Mouse (Mus musculus) hindbrain, embryonic 16.5 days (tissue): ENCODE measurements around the gene Ttll9. TPM values are rescaled to one million over a fixed set of nuclear protein-coding genes. Genes with fewer than 3 reads are reported as not detected.

Experiments used
- ATAC-seq: fragments of 200-750 bp; cut with Nextera tagmentation; 2 replicates; pipeline ENCODE4 v1.8.0; 2017; ENCODE audit warnings: moderate TSS enrichment, moderate library complexity
- H3K27ac ChIP-seq: fragments of 300-500 bp; sonication (generic); 2 replicates; pipeline ENCODE4 v1.5.1; 2014; ENCODE audit warnings: low read depth, mild to moderate bottlenecking, control low read depth, low read length, moderate library complexity
- H3K27me3 ChIP-seq: fragments of 300-500 bp; sonication (generic); replicated peaks from 2 replicates; pipeline ENCODE4 v1.6.1; 2014; ENCODE audit warnings: low read length; ENCODE audit not compliant: control insufficient read depth, insufficient read depth
- H3K36me3 ChIP-seq: fragments of 300-500 bp; sonication (generic); 2 replicates; pipeline ENCODE4 v1.6.1; 2014; ENCODE audit warnings: mild to moderate bottlenecking, low read length, moderate library complexity, mixed read lengths; ENCODE audit not compliant: control insufficient read depth, insufficient read depth
- H3K4me1 ChIP-seq: fragments of 300-500 bp; sonication (generic); 2 replicates; pipeline ENCODE4 v1.6.1; 2014; ENCODE audit warnings: low read depth, low read length; ENCODE audit not compliant: control insufficient read depth, insufficient read depth
- H3K4me2 ChIP-seq: fragments of 300-500 bp; sonication (generic); 2 replicates; pipeline ENCODE4 v1.6.1; 2014; ENCODE audit warnings: mild to moderate bottlenecking, low read length, control low read depth, moderate library complexity
- H3K4me3 ChIP-seq: fragments of 300-500 bp; sonication (generic); 2 replicates; pipeline ENCODE4 v1.5.1; 2014; ENCODE audit warnings: mild to moderate bottlenecking, low read length, control low read depth, moderate library complexity
- H3K9ac ChIP-seq: fragments of 300-500 bp; sonication (generic); 2 replicates; pipeline ENCODE4 v1.6.1; 2014; ENCODE audit warnings: low read depth, mild to moderate bottlenecking, control low read depth, low read length, moderate library complexity
- H3K9me3 ChIP-seq: fragments of 300-500 bp; sonication (generic); 2 replicates; pipeline ENCODE4 v1.6.1; 2014; ENCODE audit warnings: mild to moderate bottlenecking, low read length, moderate library complexity; ENCODE audit not compliant: control insufficient read depth
- WGBS: fragments of 180-500 bp; shearing (Covaris S2); extraction: QIAGEN DNeasy Blood & Tissue Kit; methylation state at CpG from one replicate; pipeline ENCODE4 v1.1.7; 2014; 5-methylcytosine and 5-hydroxymethylcytosine counted together
- polyA plus RNA-seq: library from polyadenylated mRNA; unstranded; fragments of >200 nt; fragmentation: Nextera tagmentation; extraction: Ambion mirVana; gene quantifications from 2 replicates; pipeline ENCODE4 v1.2.1, GENCODE M21; 2015

Gene Ttll9
- polyA plus RNA-seq, 1 experiment from 2014 or later = 9.2 TPM

- Histone ChIP-seq H3K4me3 (no peak overlapping the region), H3K27me3 (no peaks in the 10 kb centered on the region; the same call in 1 of the 2 replicates), H3K4me2 (no peak overlapping the region), H3K9ac (no peak overlapping the region), H3K4me1 (peaks cover 29% of the 10 kb centered on the region), H3K9me3 (no peaks in the 10 kb centered on the region), H3K36me3 (peaks cover 16% of the 10 kb centered on the region), H3K27ac (no peak overlapping the region)
- ATAC-seq = no peak
- 85% methylated on average over 9 of the region's 9 CpGs for WGBS
Measured at GRCm38 (mm10) chr2:153051537-153051936, 89.3 kb downstream of the Ttll9 start.

GRCm38 (mm10) chr2:153052700-153053351, 90.5 kb downstream of the Ttll9 start:
- Histone ChIP-seq H3K4me3 (no peak overlapping the region), H3K36me3 (peaks cover 17% of the 10 kb centered on the region), H3K9me3 (no peaks in the 10 kb centered on the region), H3K4me2 (0 out of 2 replicates have a peak overlapping the region, but pooled peaks have one; percentile 5), H3K9ac (no peak overlapping the region), H3K4me1 (peaks cover 27% of the 10 kb centered on the region), H3K27ac (no peak overlapping the region), H3K27me3 (no peaks in the 10 kb centered on the region; the same call in 1 of the 2 replicates)
- 9% methylated on average over 30 of the region's 30 CpGs for WGBS
- no peak for ATAC-seq

- 93% methylated on average over 8 of the region's 8 CpGs for WGBS
- Histone ChIP-seq H3K27me3 (no peaks in the 10 kb centered on the region; the same call in 1 of the 2 replicates), H3K9ac (no peak overlapping the region)
Measured at GRCm38 (mm10) chr2:153053896-153054295, 91.6 kb downstream of the Ttll9 start.

GRCm38 (mm10) chr2:153055270-153055920, 93.1 kb downstream of the Ttll9 start:
- Histone ChIP-seq H3K4me3 (no peak overlapping the region), H3K36me3 (peaks cover 21% of the 10 kb centered on the region), H3K27me3 (no peaks in the 10 kb centered on the region; the same call in 1 of the 2 replicates), H3K9ac (no peak overlapping the region), H3K4me1 (peaks cover 7% of the 10 kb centered on the region), H3K27ac (no peak overlapping the region), H3K9me3 (no peaks in the 10 kb centered on the region), H3K4me2 (no peak overlapping the region)
- no peak for ATAC-seq
- 61% methylated on average over 6 of the region's 6 CpGs for WGBS

More at GRCm38 (mm10) chr2:153053896-153054295, 91.6 kb downstream of the Ttll9 start:
- ATAC-seq = no peak
- H3K4me3 ChIP-seq = no peak overlapping the region
- H3K9me3 ChIP-seq = no peaks in the 10 kb centered on the region
- H3K27ac ChIP-seq = no peak overlapping the region
- H3K36me3 ChIP-seq = peaks cover 21% of the 10 kb centered on the region
- no peak overlapping the region for H3K4me2 ChIP-seq
- peaks cover 18% of the 10 kb centered on the region for H3K4me1 ChIP-seq

Other genes starting within 250 kb of the Ttll9 start
- gene Id1, start 226.2 kb upstream of the Ttll9 start, polyA plus RNA-seq = 56.8 and 68.4 TPM in 2 replicates
- gene Cox4i2, start 208.3 kb upstream of the Ttll9 start, polyA plus RNA-seq = 6.7 and 7.0 TPM in 2 replicates
- gene Bcl2l1, start 130.8 kb upstream of the Ttll9 start, polyA plus RNA-seq = 138 and 159 TPM in 2 replicates
- gene Tpx2, start 114.5 kb upstream of the Ttll9 start, polyA plus RNA-seq = 14.8 and 19.8 TPM in 2 replicates
- gene Mylk2, start 51.1 kb upstream of the Ttll9 start, polyA plus RNA-seq = 0.21 and 0.44 TPM in 2 replicates
- 4.2 and 4.5 TPM in 2 replicates for gene Foxs1, start 29.3 kb upstream of the Ttll9 start, polyA plus RNA-seq
- 11.6 and 13.6 TPM in 2 replicates for gene Dusp15, start 10.8 kb upstream of the Ttll9 start, polyA plus RNA-seq
- gene Pdrg1, start 52.9 kb downstream of the Ttll9 start, polyA plus RNA-seq = 247 and 274 TPM in 2 replicates
- gene Xkr7, start 69.4 kb downstream of the Ttll9 start, polyA plus RNA-seq = 1.8 and 2.0 TPM in 2 replicates
- 0.58 and 1.4 TPM in 2 replicates for gene Ccm2l, start 103.5 kb downstream of the Ttll9 start, polyA plus RNA-seq
- 4.3 and 5.3 TPM in 2 replicates for gene Hck, start 146.0 kb downstream of the Ttll9 start, polyA plus RNA-seq
- 79.8 and 86.7 TPM in 2 replicates for gene Tm9sf4, start 198.8 kb downstream of the Ttll9 start, polyA plus RNA-seq